Mouse (Mus musculus) gastrocnemius, postnatal 14 days (tissue): ENCODE data around the gene Pbrm1. TPM values are rescaled to one million over a fixed set of nuclear protein-coding genes. Genes with fewer than 3 reads are reported as not detected.

Source experiments
- DNase-seq: peaks from one replicate; pipeline ENCODE4 v3.0.0; 2021; ENCODE audit warnings: mixed read lengths
- intact Hi-C: fragments of 180-260 bp; cut with DNase I; formaldehyde crosslinking; loops from one replicate; pipeline ENCODE4 v1.15.1; 2025; ENCODE audit warnings: low total_unique reads
- total RNA-seq, 2 experiments: library from RNA; stranded (reverse); gene quantifications; 2 replicates each; pipeline ENCODE4 v1.2.3; 2021

Gene Pbrm1
- total RNA-seq, 2 experiments from 2014 or later: 49.4 to 51.6 TPM

- intact Hi-C loops: no loop called here
- DNase-seq: no peak
Observed at GRCm38 (mm10) chr14:31160196-31161150, 141.5 kb downstream of the Pbrm1 start.

- no peak for DNase-seq
- intact Hi-C loops: no loop called here
Observed at GRCm38 (mm10) chr14:31161191-31161590, 142.3 kb downstream of the Pbrm1 start.

GRCm38 (mm10) chr14:31161638-31162037 is 142.7 kb downstream of the Pbrm1 start:
- no peak for DNase-seq
- intact Hi-C loops: no loop called here

- intact Hi-C loops: no loop called here
- DNase-seq: no peak
Observed at GRCm38 (mm10) chr14:31164067-31164466, 145.1 kb downstream of the Pbrm1 start.

- no peak for DNase-seq
- intact Hi-C loops: no loop called here
Observed at GRCm38 (mm10) chr14:31165010-31165409, 146.1 kb downstream of the Pbrm1 start.

- intact Hi-C loops: no loop called here
- no peak for DNase-seq
Observed at GRCm38 (mm10) chr14:31165458-31165857, 146.5 kb downstream of the Pbrm1 start.

GRCm38 (mm10) chr14:31165991-31166630 is 147.2 kb downstream of the Pbrm1 start:
- intact Hi-C loops: no loop called here
- no peak for DNase-seq

GRCm38 (mm10) chr14:31166827-31167226 is 147.9 kb downstream of the Pbrm1 start:
- DNase-seq: no peak
- intact Hi-C loops: no loop called here

GRCm38 (mm10) chr14:31168425-31168824 is 149.5 kb downstream of the Pbrm1 start, which contains the start of gene Stab1:
Stab1 (minus strand) TSS chr14:31168641.
- intact Hi-C loops: no loop called here

GRCm38 (mm10) chr14:31169508-31169907 is 150.6 kb downstream of the Pbrm1 start:
- DNase-seq: no peak
- intact Hi-C loops: no loop called here

More at GRCm38 (mm10) chr14:31168425-31168824, 149.5 kb downstream of the Pbrm1 start, which contains the start of gene Stab1:
- DNase-seq: peak; percentile 40

- intact Hi-C loops: no loop called here
- no peak for DNase-seq
Observed at GRCm38 (mm10) chr14:31170963-31171362, 152.0 kb downstream of the Pbrm1 start.

Other genes with a start within 250 kb of the Pbrm1 start
- gene Tmem110, start 193.5 kb upstream of the Pbrm1 start, total RNA-seq: 1 to 10 TPM; 7.5 to 8.5 TPM
- 10 to 100 TPM; 74.0 to 90.1 TPM for gene Mustn1, start 139.9 kb upstream of the Pbrm1 start, total RNA-seq
- gene Itih4, start 132.7 kb upstream of the Pbrm1 start, total RNA-seq: not detected
- under 1 TPM; 0.13 to 0.18 TPM for gene Itih3, start 95.4 kb upstream of the Pbrm1 start, total RNA-seq
- not detected for gene Itih1, start 75.8 kb upstream of the Pbrm1 start, total RNA-seq
- 1 to 10 TPM; 4.0 to 4.2 TPM for gene Nek4, start 67.8 kb upstream of the Pbrm1 start, total RNA-seq
- 10 to 100 TPM; 14.1 to 15.0 TPM for gene Glt8d1, start 17.7 kb upstream of the Pbrm1 start, total RNA-seq
- gene Spcs1, start 17.5 kb upstream of the Pbrm1 start, total RNA-seq: 100 to 1,000 TPM; 127 to 146 TPM
- 10 to 100 TPM; 27.3 to 39.3 TPM for gene Gnl3, start within 50 bp of the Pbrm1 start, total RNA-seq
- 10 to 100 TPM; 32.2 to 43.1 TPM for gene Smim4, start 109.8 kb downstream of the Pbrm1 start, total RNA-seq
- 1 to 10 TPM; 6.8 to 8.1 TPM for gene Nt5dc2, start 111.9 kb downstream of the Pbrm1 start, total RNA-seq
- 10 to 100 TPM; 29.8 to 40.4 TPM for gene Stab1, start 149.5 kb downstream of the Pbrm1 start, total RNA-seq
- 100 to 1,000 TPM; 273 to 573 TPM for gene Tnnc1, start 189.2 kb downstream of the Pbrm1 start, total RNA-seq
- gene Nisch, start 197.8 kb downstream of the Pbrm1 start, total RNA-seq: 100 to 1,000 TPM in 1 of 2 experiments, 10 to 100 TPM in 1; 93.2 to 102 TPM
- 1 to 10 TPM; 7.2 to 8.7 TPM for gene Sema3g, start 198.7 kb downstream of the Pbrm1 start, total RNA-seq
- 1 to 10 TPM; 5.5 to 6.3 TPM for gene Phf7, start 232.2 kb downstream of the Pbrm1 start, total RNA-seq
- gene Bap1, start 232.3 kb downstream of the Pbrm1 start, total RNA-seq: 10 to 100 TPM; 35.2 to 40.4 TPM